Mouse (Mus musculus): ENCODE results near the gene Armcx3.
"Not testable (repeated sequence)": the region's sequence is repeated elsewhere in the genome, so short reads cannot be mapped to it uniquely, and the experiment has no call there.

DNA sequence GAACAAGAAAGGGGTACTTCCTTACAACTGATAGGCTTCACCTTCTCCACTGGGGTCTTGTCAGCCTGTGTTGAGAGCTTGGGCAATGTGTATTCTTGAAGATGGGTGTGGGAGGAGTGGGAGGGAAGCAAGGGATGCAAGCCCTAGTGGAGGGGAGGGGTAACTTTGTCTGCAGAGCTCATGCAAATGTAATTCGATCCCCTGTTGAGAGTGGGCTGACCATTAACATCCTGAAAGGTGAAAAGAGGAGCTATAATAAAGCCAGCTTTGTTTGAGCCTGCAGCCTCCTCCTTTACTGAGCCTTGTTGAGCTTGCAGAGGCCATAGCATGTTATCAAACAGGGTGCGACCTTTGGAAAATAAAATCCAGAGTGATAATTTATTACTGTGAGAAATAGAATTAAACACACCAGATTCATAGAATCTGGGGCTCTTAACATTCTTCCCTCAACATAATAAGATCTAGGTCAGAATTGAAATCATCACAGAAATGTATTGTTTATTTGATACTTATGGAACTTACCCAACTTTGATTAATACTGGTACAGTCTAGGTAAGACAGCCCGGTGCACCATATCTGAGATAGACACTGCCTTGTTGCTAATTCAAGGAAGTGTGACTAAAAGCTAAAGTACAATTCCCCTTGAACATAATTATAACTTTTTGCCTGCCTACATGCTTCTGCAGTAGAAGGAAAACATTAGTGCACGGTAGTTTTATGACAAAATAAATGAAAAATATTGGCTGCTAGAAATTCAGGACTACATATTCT, 7.2 kb downstream of the Armcx3 start:
- not testable (repeated sequence) for TF ChIP-seq CTCF (conservative IDR thresholded peaks at IDR 0.05; ENCODE audit: insufficient read depth, insufficient read length, low read depth, low read length); POLR2A (IDR thresholded peaks at IDR 0.05; ENCODE audit: low read depth, low read length)
